Mouse (Mus musculus) thymus, adult 2 months (tissue): ENCODE data around the gene Thy1.

Experiments
- CTCF ChIP-seq: fragments of 200-500 bp; IDR thresholded peaks from 2 replicates; pipeline ENCODE4 v1.5.1; 2012; ENCODE audit warnings: mild to moderate bottlenecking, control low read depth, low read length, moderate library complexity, borderline replicate concordance; ENCODE audit not compliant: control insufficient read depth, poor library complexity, insufficient read depth; ENCODE audit errors: extremely low read depth
- POLR2A ChIP-seq: fragments of 200-500 bp; IDR thresholded peaks from 2 replicates; pipeline ENCODE4 v1.6.1; 2012; ENCODE audit warnings: mild to moderate bottlenecking, low read length, control low read depth, moderate library complexity; ENCODE audit not compliant: control insufficient read depth, poor library complexity, insufficient read depth; ENCODE audit errors: extremely low read depth

DNA sequence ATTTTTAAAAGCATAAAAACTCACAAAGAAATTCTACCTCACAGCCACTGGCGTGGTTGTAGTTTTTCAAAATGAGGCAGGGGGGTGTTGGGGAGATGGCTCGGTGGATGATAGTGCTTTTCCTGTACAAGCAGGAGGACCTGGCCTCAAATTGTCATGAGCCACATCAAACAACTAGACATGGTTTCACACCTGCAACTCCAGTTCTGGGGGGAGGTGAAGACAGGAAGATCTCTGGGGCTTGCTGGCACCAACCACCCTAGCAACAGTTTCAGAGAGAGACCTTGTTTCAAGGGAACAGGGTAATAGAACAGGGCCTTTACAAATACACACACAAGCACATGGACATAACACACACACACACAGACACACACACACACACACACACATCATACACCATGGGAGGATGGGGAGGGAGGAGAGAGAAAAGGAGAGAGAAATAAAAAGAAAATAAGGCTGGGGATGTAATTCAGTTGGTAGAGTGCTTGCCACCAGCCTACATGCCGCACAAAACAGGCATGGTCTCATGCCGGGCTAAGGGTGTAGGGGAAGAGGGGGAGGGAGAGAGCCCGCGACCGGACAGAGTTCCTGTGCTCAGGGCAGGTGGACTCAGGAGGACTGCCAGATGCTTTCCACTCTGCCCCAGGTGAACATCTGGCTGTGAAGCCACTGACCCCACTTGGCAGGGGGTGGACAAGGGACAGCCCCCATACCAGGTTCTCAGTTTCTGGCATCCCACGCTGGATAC is 20.9 kb upstream of the Thy1 start:
- no peak for TF ChIP-seq CTCF
- TF ChIP-seq POLR2A = no peak
